Mouse (Mus musculus) liver, embryonic 14.5 days (tissue): Measurements from ENCODE around the gene B3gnt5.

Experiments used
- CTCF ChIP-seq: IDR thresholded peaks from 2 replicates; pipeline ENCODE4 v1.5.1; 2016; ENCODE audit warnings: antibody characterized with exemption, low read depth, control low read depth
- EP300 ChIP-seq: IDR thresholded peaks from 2 replicates; pipeline ENCODE4 v1.6.1; 2016; ENCODE audit warnings: antibody characterized with exemption, low read depth

DNA sequence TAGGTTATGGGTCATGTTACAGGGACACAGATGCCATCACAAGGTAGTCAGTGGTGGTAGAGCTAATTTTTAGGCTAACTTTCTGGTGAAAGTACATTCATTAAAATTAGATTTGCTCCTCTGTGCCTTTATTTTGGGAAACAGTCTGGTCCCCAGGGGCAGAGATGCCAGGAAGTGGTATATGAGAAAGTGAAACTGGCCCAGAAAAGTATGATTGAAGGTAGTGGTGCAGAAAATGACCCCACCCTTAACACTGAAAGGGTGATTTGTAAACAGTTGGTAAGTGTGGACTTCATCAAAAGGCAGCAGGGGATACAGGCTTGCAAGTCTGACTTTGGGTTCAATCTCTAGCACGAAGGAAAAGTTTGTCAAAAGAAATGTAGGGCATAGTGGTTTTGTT is 1.7 kb downstream of the B3gnt5 start:
- TF ChIP-seq CTCF = no peak
- TF ChIP-seq EP300 = no peak
